Mouse (Mus musculus): ENCODE data around the gene Josd1. TPM values are rescaled to one million over a fixed set of nuclear protein-coding genes. Genes with fewer than 3 reads are reported as not detected.

The Josd1 gene
- polyA plus RNA-seq, 1 experiment, result 37.0 TPM

DNA sequence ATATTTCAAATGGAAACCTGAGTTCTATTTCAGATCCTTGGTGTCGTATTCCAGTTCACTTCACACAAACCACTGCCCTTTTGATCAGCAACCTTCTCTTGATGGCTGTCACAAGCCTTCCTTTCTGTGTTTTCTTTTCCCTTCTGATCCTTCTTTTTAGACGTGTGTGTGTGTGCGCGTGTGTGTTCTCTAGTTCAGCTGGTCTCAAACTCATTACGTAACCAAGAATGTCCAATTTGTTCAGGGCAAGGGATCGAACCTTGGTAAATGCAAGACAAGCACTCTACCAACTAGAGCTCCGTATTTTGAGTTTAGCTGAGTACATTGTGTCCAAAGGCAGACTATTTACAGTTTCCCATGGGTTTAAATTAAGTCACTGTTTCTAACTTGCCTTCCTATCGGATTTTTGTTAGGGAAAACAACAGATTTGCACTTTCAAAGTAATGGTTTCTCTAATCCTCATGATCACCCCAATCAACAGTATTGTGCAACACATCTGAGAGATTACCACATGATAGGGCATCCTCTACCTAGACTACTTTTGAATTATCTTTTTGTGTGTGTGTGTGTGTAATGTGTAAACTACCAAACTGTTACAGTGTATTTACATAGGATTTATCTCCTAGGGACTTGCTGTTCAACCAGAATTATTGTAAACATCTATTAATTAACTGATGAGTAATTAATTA is 693 bp upstream of the Josd1 start:
- Histone ChIP-seq H3K4me3 (ENCODE audit: insufficient read depth, poor library complexity, severe bottlenecking) (peak overlapping the region; percentile 82), H3K79me3 (ENCODE audit: low read depth) (peaks cover 57% of the 10 kb centered on the region), H3K27me3 (ENCODE audit: control insufficient read depth, insufficient read depth, insufficient read length) (no peaks in the 10 kb centered on the region), H3K79me2 (ENCODE audit: control insufficient read depth, insufficient read depth) (peaks cover 69% of the 10 kb centered on the region), H3ac (ENCODE audit: control insufficient read depth, insufficient read length, low read depth) (peak overlapping the region; percentile 26), H3K36me3 (ENCODE audit: control insufficient read depth, insufficient read depth) (no peaks in the 10 kb centered on the region)
- TF ChIP-seq MYOG (IDR thresholded peaks at IDR 0.05; ENCODE audit: control insufficient read depth, extremely low read depth, insufficient read length), result no peak
- TF ChIP-seq MYOD1 (IDR thresholded peaks at IDR 0.05; ENCODE audit: control insufficient read depth, insufficient read length, low read depth), result no peak
- peak; percentile 93 for TF ChIP-seq CEBPB (IDR thresholded peaks at IDR 0.05; ENCODE audit: low read depth)
- no peak for TF ChIP-seq FOSL1 (IDR thresholded peaks at IDR 0.05; ENCODE audit: insufficient read depth, low read length, poor library complexity, severe bottlenecking)
- TF ChIP-seq CTCF (IDR thresholded peaks at IDR 0.05; ENCODE audit: control insufficient read depth, insufficient read depth, insufficient read length), result no peak
- TF ChIP-seq USF1 (IDR thresholded peaks at IDR 0.05; ENCODE audit: low read depth), result no peak
- TF ChIP-seq MAX (IDR thresholded peaks at IDR 0.05), result no peak

DNA sequence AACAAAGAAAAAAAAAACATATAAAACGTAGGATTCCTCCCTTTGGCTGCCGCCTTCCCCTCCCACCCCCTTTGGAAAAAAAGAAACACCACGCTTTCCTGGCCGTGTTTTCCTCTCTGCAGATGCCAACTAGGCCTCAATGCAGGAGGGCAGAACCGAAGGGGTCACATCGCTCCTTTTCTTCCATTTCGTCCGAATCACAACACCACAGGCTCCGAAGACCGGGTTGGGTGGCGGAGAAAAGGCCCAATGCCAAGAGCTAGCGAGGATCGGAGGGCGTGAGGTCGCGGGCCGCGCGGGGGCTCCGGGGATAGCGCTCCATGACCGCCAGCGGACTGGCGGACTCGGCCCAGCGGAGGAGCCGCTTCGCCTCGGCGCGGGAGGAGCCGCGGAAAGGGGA is 544 bp downstream of the Josd1 start:
- Histone ChIP-seq H3K27me3 (ENCODE audit: control insufficient read depth, insufficient read depth, insufficient read length) (no peaks in the 10 kb centered on the region), H3K79me3 (ENCODE audit: low read depth) (peaks cover 57% of the 10 kb centered on the region), H3K36me3 (ENCODE audit: control insufficient read depth, insufficient read depth) (no peaks in the 10 kb centered on the region), H3K79me2 (ENCODE audit: control insufficient read depth, insufficient read depth) (peaks cover 69% of the 10 kb centered on the region), H3ac (ENCODE audit: control insufficient read depth, insufficient read length, low read depth) (peak overlapping the region; percentile 89), H3K4me3 (ENCODE audit: insufficient read depth, poor library complexity, severe bottlenecking) (peak overlapping the region; percentile 82)
- TF ChIP-seq USF1 (IDR thresholded peaks at IDR 0.05; ENCODE audit: low read depth) (no peak), FOSL1 (IDR thresholded peaks at IDR 0.05; ENCODE audit: insufficient read depth, low read length, poor library complexity, severe bottlenecking) (no peak), CTCF (IDR thresholded peaks at IDR 0.05; ENCODE audit: control insufficient read depth, insufficient read depth, insufficient read length) (no peak), MYOD1 (IDR thresholded peaks at IDR 0.05; ENCODE audit: control insufficient read depth, insufficient read length, low read depth) (no peak), CEBPB (IDR thresholded peaks at IDR 0.05; ENCODE audit: low read depth) (no peak), MAX (IDR thresholded peaks at IDR 0.05) (peak; percentile 17), MYOG (IDR thresholded peaks at IDR 0.05; ENCODE audit: control insufficient read depth, extremely low read depth, insufficient read length) (no peak)

DNA sequence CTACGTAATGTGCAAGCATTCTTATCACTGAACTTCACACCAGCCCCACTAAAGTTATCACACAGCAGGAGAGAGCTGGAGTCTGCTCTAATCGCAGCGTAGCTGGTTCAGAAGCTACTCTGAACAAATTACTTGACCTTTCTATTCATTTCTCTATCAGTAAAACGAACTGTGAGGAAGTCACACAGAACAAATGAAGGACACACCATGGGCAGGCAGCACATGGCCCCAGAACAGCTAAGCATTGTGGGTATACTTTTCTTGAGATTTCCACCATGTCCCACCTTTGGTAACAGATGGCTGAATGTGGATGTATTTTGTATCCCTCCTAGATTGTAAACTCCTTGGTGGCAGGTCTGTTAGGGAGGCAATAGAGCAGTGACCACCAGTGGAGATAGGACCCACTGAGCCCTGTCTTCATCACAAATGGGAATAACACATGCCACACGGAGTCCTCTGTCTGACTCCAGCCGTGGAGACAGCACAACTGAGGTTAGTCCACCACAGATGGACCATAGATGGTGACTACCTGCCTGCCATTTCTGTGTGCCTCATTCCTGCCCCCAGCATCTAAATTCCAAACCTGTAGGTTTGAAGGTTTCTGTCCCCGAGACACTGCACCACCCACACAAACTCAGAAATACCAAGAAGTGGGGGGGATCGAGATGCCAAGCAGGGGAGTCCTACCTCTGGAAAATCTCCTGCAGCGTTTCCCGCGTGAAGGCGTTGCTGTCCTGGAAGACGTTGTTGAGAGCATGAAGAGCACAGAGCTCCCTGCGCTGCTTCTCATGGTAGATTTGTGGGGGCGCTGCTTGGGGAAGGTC is 1.5 kb downstream of the Josd1 start:
- H3K79me3 ChIP-seq (ENCODE audit: low read depth), result peaks cover 58% of the 10 kb centered on the region
- H3K4me3 ChIP-seq (ENCODE audit: insufficient read depth, poor library complexity, severe bottlenecking), result peak overlapping the region; percentile 82
- peaks cover 6% of the 10 kb centered on the region for H3K36me3 ChIP-seq (ENCODE audit: control insufficient read depth, insufficient read depth)
- H3K27me3 ChIP-seq (ENCODE audit: control insufficient read depth, insufficient read depth, insufficient read length), result no peaks in the 10 kb centered on the region
- TF ChIP-seq CEBPB (IDR thresholded peaks at IDR 0.05; ENCODE audit: low read depth), result no peak
- TF ChIP-seq MAX (IDR thresholded peaks at IDR 0.05), result peak; percentile 94
- H3K79me2 ChIP-seq (ENCODE audit: control insufficient read depth, insufficient read depth), result peaks cover 69% of the 10 kb centered on the region
- H3ac ChIP-seq (ENCODE audit: control insufficient read depth, insufficient read length, low read depth), result peak overlapping the region; percentile 73

DNA sequence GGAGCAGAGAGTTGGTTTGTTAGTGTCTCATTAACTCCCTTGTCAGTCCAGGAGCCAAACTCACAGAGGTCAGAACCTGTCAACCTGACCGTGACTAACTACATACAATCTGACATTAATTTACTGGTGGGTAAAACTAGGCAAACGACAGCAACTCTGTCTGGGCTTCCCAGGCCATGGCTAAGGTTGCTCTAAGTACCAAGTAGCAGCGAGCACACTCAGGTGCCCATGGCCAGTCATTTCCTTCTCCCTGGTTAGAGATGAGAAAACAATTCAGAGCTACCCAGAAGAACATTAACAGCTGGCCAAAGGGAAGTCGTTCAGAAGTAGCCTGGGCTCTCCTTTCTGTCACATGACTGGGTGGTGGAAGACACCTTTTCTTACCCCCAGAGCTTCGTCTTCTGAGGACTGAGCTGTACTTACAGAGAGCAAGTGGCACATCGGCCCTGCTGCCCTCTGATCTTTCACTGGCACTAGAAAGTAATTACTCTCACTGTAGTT is 2.5 kb downstream of the Josd1 start:
- Histone ChIP-seq H3K36me3 (ENCODE audit: control insufficient read depth, insufficient read depth) (peaks cover 10% of the 10 kb centered on the region), H3K27me3 (ENCODE audit: control insufficient read depth, insufficient read depth, insufficient read length) (no peaks in the 10 kb centered on the region), H3ac (ENCODE audit: control insufficient read depth, insufficient read length, low read depth) (peak overlapping the region; percentile 73), H3K79me3 (ENCODE audit: low read depth) (peaks cover 68% of the 10 kb centered on the region), H3K79me2 (ENCODE audit: control insufficient read depth, insufficient read depth) (peaks cover 74% of the 10 kb centered on the region), H3K4me3 (ENCODE audit: insufficient read depth, poor library complexity, severe bottlenecking) (peak overlapping the region; percentile 82)
- TF ChIP-seq CEBPB (IDR thresholded peaks at IDR 0.05; ENCODE audit: low read depth) (no peak), USF1 (IDR thresholded peaks at IDR 0.05; ENCODE audit: low read depth) (peak; percentile 73)

DNA sequence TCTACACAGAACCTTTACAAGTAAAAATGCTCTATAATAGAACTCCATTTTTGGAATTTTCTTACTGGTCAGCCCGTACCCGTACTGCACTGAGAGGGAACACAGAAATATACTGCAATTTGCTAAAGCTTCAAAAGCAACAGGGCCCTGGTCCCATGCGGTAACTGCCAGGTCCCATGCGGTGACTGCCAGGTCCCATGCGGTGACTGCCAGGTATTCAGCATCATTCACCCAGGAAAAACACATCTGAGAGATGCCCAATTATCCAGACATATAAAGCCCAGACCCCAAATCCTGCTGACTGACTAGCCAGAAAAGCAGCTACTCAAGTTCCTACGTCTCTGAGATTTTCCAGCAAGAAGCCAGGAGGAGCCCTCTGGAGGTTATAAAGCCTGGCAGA is 3.1 kb downstream of the Josd1 start:
- peaks cover 72% of the 10 kb centered on the region for H3K79me3 ChIP-seq (ENCODE audit: low read depth)
- H3K36me3 ChIP-seq (ENCODE audit: control insufficient read depth, insufficient read depth), result peaks cover 11% of the 10 kb centered on the region
- H3K27me3 ChIP-seq (ENCODE audit: control insufficient read depth, insufficient read depth, insufficient read length), result no peaks in the 10 kb centered on the region
- peak overlapping the region; percentile 82 for H3K4me3 ChIP-seq (ENCODE audit: insufficient read depth, poor library complexity, severe bottlenecking)
- TF ChIP-seq MYOD1 (IDR thresholded peaks at IDR 0.05; ENCODE audit: control insufficient read depth, insufficient read length, low read depth), result no peak
- TF ChIP-seq CEBPB (IDR thresholded peaks at IDR 0.05; ENCODE audit: low read depth), result no peak
- TF ChIP-seq MYOG (IDR thresholded peaks at IDR 0.05; ENCODE audit: control insufficient read depth, extremely low read depth, insufficient read length), result no peak
- no peak for TF ChIP-seq MAX (IDR thresholded peaks at IDR 0.05)
- TF ChIP-seq FOSL1 (IDR thresholded peaks at IDR 0.05; ENCODE audit: insufficient read depth, low read length, poor library complexity, severe bottlenecking), result no peak
- no peak for TF ChIP-seq CTCF (IDR thresholded peaks at IDR 0.05; ENCODE audit: control insufficient read depth, insufficient read depth, insufficient read length)
- no peak for TF ChIP-seq USF1 (IDR thresholded peaks at IDR 0.05; ENCODE audit: low read depth)
- peak overlapping the region; percentile 67 for H3ac ChIP-seq (ENCODE audit: control insufficient read depth, insufficient read length, low read depth)
- peaks cover 80% of the 10 kb centered on the region for H3K79me2 ChIP-seq (ENCODE audit: control insufficient read depth, insufficient read depth)
